Mouse (Mus musculus) olfactory bulb, adult 2 months (tissue): Measurements from ENCODE around the gene Evi2.

Experiments used
- CTCF ChIP-seq: fragments of 200-500 bp; IDR thresholded peaks from 2 replicates; pipeline ENCODE4 v1.5.1; 2012; ENCODE audit warnings: low read depth, mild to moderate bottlenecking, low read length, moderate library complexity; ENCODE audit not compliant: insufficient read depth
- POLR2A ChIP-seq: fragments of 200-500 bp; IDR thresholded peaks from 2 replicates; pipeline ENCODE4 v1.6.1; 2012; ENCODE audit warnings: mild to moderate bottlenecking, low read depth, low read length, moderate library complexity; ENCODE audit not compliant: insufficient read depth

- no peak for TF ChIP-seq POLR2A
- TF ChIP-seq CTCF = no peak
Measured at GRCm38 (mm10) chr11:79522944-79523343, 7.4 kb downstream of the Evi2 start.
